In genomic region chr19:22594492-22594891, GRCm38 (mm10) we compare ENCODE assay signal across 24 mouse cellular contexts.
"Had no signal": no experiment of that assay in that cellular context is flagged by ENCODE, and none has a peak within 500 bp of the region (broad histone marks: within the 10 kb centered on the region; RNA-seq: fewer than 3 reads in every experiment).

No protein-coding gene starts in this region.

- H3K4me2 ChIP-seq: heart, embryonic 12.5 days; hindbrain, embryonic 13.5 days; hindbrain, embryonic 15.5 days; kidney, embryonic 15.5 days; limb, embryonic 13.5 days; limb, embryonic 15.5 days; liver, embryonic 12.5 days had no signal

- H3K27me3 ChIP-seq: heart, embryonic 12.5 days; hindbrain, embryonic 13.5 days; hindbrain, embryonic 15.5 days; kidney, embryonic 15.5 days; limb, embryonic 13.5 days; limb, embryonic 15.5 days; liver, embryonic 12.5 days had no signal

- H3K9ac ChIP-seq: heart, embryonic 12.5 days; hindbrain, embryonic 13.5 days; hindbrain, embryonic 15.5 days; kidney, embryonic 15.5 days; limb, embryonic 13.5 days; limb, embryonic 15.5 days; liver, embryonic 12.5 days had no signal

- H3K4me3 ChIP-seq: gastrocnemius, adult 2 months; heart, embryonic 10.5 days; heart, embryonic 12.5 days; hindbrain, embryonic 13.5 days; hindbrain, embryonic 15.5 days; kidney, embryonic 15.5 days; limb, embryonic 13.5 days; limb, embryonic 15.5 days; liver, embryonic 12.5 days had no signal

- H3K36me3 ChIP-seq: heart, embryonic 10.5 days; heart, embryonic 12.5 days; hindbrain, embryonic 13.5 days; hindbrain, embryonic 15.5 days; kidney, embryonic 15.5 days; limb, embryonic 13.5 days; limb, embryonic 15.5 days; liver, embryonic 12.5 days had no signal

- H3K4me1 ChIP-seq: hindbrain, embryonic 13.5 days; kidney, embryonic 15.5 days; liver, embryonic 12.5 days had no signal

- DNase-seq: gastrocnemius, adult 2 months; gastrocnemius, postnatal 10 days; gastrocnemius, postnatal 25 days; heart, adult 18-20 months; heart, postnatal 10 days; heart, postnatal 4 days; kidney, adult 11 months; kidney, adult 2 months; kidney, adult 9 months; kidney, postnatal 14 days; kidney, postnatal 36 days; layer of hippocampus, postnatal 36 days; left cerebral cortex, postnatal 4 days had no signal

- H3K27ac ChIP-seq: gastrocnemius, adult 2 months; heart, embryonic 10.5 days; hindbrain, embryonic 13.5 days; hindbrain, embryonic 15.5 days; hindbrain, postnatal 0 days; kidney, embryonic 15.5 days; kidney, postnatal 0 days; limb, embryonic 13.5 days; limb, embryonic 15.5 days; liver, embryonic 12.5 days had no signal

- ATAC-seq: hindbrain, postnatal 0 days; intestine, embryonic 16.5 days; liver, embryonic 12.5 days had no signal

- H3K9me3 ChIP-seq: heart, embryonic 10.5 days; heart, embryonic 12.5 days; hindbrain, embryonic 13.5 days; hindbrain, embryonic 15.5 days; kidney, embryonic 15.5 days; limb, embryonic 13.5 days; limb, embryonic 15.5 days; liver, embryonic 12.5 days had no signal
